Mouse (Mus musculus) gastrocnemius, adult 2 months (tissue): ENCODE data around the gene Nlrx1. TPM values are rescaled to one million over a fixed set of nuclear protein-coding genes. Genes with fewer than 3 reads are reported as not detected.

Experiments
- DNase-seq: peaks from one replicate; pipeline ENCODE4 v3.0.0; 2022
- H3K27ac ChIP-seq: fragments of 200-600 bp; 2 replicates; pipeline ENCODE4 v1.8.1; 2022; ENCODE audit warnings: mild to moderate bottlenecking
- H3K4me3 ChIP-seq: fragments of 200-600 bp; 2 replicates; pipeline ENCODE4 v1.8.1; 2022; ENCODE audit warnings: mild to moderate bottlenecking, moderate library complexity
- CTCF ChIP-seq: fragments of 200-600 bp; IDR thresholded peaks from 2 replicates; pipeline ENCODE4 v1.8.1; 2022; ENCODE audit warnings: antibody characterized with exemption, mild to moderate bottlenecking, moderate library complexity
- intact Hi-C: fragments of 180-260 bp; cut with DNase I; formaldehyde crosslinking; loops from one replicate; pipeline ENCODE4 v1.15.1; 2025
- total RNA-seq, 2 experiments: library from RNA; stranded (reverse); gene quantifications; 2 replicates each; pipeline ENCODE4 v1.2.3; 2021

The Nlrx1 gene
- total RNA-seq, 2 experiments from 2014 or later = 19.2 to 20.8 TPM

GRCm38 (mm10) chr9:44292490-44292889, 24.1 kb upstream of the Nlrx1 start:
- peak; percentile 67 for TF ChIP-seq CTCF
- no peak overlapping the region for H3K4me3 ChIP-seq
- no peak for DNase-seq
- intact Hi-C loops = loop anchor here (1.0 kb wide), 1 partner anchor 65 kb away; no protein-coding TSS in a partner anchor
- H3K27ac ChIP-seq = no peak overlapping the region

GRCm38 (mm10) chr9:44288959-44289291, 20.5 kb upstream of the Nlrx1 start:
- no peak overlapping the region for H3K4me3 ChIP-seq

GRCm38 (mm10) chr9:44288076-44288958, 19.9 kb upstream of the Nlrx1 start, which contains the start of gene Abcg4:
TSS of gene Abcg4 (minus strand) at chr9:44288615.
- Histone ChIP-seq H3K4me3 (peak within 1 kb of the TSS; percentile 78), H3K27ac (peak within 1 kb of the TSS; percentile 46)
- TF ChIP-seq CTCF = no peak
- intact Hi-C loops = no loop called here
- peak; percentile 43 for DNase-seq

More at GRCm38 (mm10) chr9:44288959-44289291, 20.5 kb upstream of the Nlrx1 start:
- no peak for DNase-seq
- no peak for TF ChIP-seq CTCF
- H3K27ac ChIP-seq = no peak overlapping the region
- intact Hi-C loops = no loop called here

- intact Hi-C loops = no loop called here
- peak; percentile 48 for DNase-seq
- H3K4me3 ChIP-seq = peak overlapping the region; percentile 78
- peak overlapping the region; percentile 46 for H3K27ac ChIP-seq
- no peak for TF ChIP-seq CTCF
Measured at GRCm38 (mm10) chr9:44287401-44288075, 19.1 kb upstream of the Nlrx1 start.

- Histone ChIP-seq H3K27ac (no peak overlapping the region), H3K4me3 (peak overlapping the region; percentile 78)
- no peak for TF ChIP-seq CTCF
- intact Hi-C loops = no loop called here
- no peak for DNase-seq
Measured at GRCm38 (mm10) chr9:44287003-44287400, 18.6 kb upstream of the Nlrx1 start.

- Histone ChIP-seq H3K4me3 (no peak overlapping the region), H3K27ac (no peak overlapping the region)
- intact Hi-C loops = no loop called here
- TF ChIP-seq CTCF = no peak
- DNase-seq = peak; percentile 50
Measured at GRCm38 (mm10) chr9:44286256-44286850, 18.0 kb upstream of the Nlrx1 start.

- intact Hi-C loops = no loop called here
- no peak for DNase-seq
- TF ChIP-seq CTCF = no peak
- Histone ChIP-seq H3K27ac (no peak overlapping the region), H3K4me3 (no peak overlapping the region)
Measured at GRCm38 (mm10) chr9:44283183-44283582, 14.8 kb upstream of the Nlrx1 start.

- H3K4me3 ChIP-seq = no peak overlapping the region
- no peak for DNase-seq
- intact Hi-C loops = loop anchor here (1.0 kb wide), 1 partner anchor 31 kb away; no protein-coding TSS in a partner anchor
- TF ChIP-seq CTCF = no peak
- no peak overlapping the region for H3K27ac ChIP-seq
Measured at GRCm38 (mm10) chr9:44269973-44270372, 1.6 kb upstream of the Nlrx1 start.

GRCm38 (mm10) chr9:44269077-44269476, 678 bp upstream of the Nlrx1 start:
- TF ChIP-seq CTCF = peak; percentile 69
- Histone ChIP-seq H3K27ac (no peak overlapping the region), H3K4me3 (no peak overlapping the region)
- peak; percentile 39 for DNase-seq
- intact Hi-C loops = loop anchor here (1.0 kb wide), 1 partner anchor 30 kb away; no protein-coding TSS in a partner anchor

- peak; percentile 82 for TF ChIP-seq CTCF
- peak overlapping the region; percentile 97 for H3K27ac ChIP-seq
- intact Hi-C loops = no loop called here
- DNase-seq = peak; percentile 96
- peak overlapping the region; percentile 86 for H3K4me3 ChIP-seq
Measured at GRCm38 (mm10) chr9:44268027-44268360, 405 bp downstream of the Nlrx1 start.

GRCm38 (mm10) chr9:44267319-44268026, 926 bp downstream of the Nlrx1 start:
- DNase-seq = peak; percentile 60

GRCm38 (mm10) chr9:44266478-44267226, 1.7 kb downstream of the Nlrx1 start:
- no peak for TF ChIP-seq CTCF
- H3K27ac ChIP-seq = peak overlapping the region; percentile 97
- intact Hi-C loops = no loop called here
- DNase-seq = no peak
- peak overlapping the region; percentile 86 for H3K4me3 ChIP-seq

More at GRCm38 (mm10) chr9:44267319-44268026, 926 bp downstream of the Nlrx1 start:
- intact Hi-C loops = no loop called here
- peak; percentile 30 for TF ChIP-seq CTCF
- H3K4me3 ChIP-seq = peak overlapping the region; percentile 86
- H3K27ac ChIP-seq = peak overlapping the region; percentile 97
